Mouse (Mus musculus) mouse trophoblast stem cell (cell line): Measurements from ENCODE around the gene Meioc.
"Not testable (repeated sequence)": the region's sequence is repeated elsewhere in the genome, so short reads cannot be mapped to it uniquely, and the experiment has no call there.

ENCODE experiments used
- in situ Hi-C, 2 experiments: fragments of 300-500 bp; cut with MseI, MboI; formaldehyde crosslinking; loops; 2 replicates in 1 of 2; 3 replicates in 1 of 2; pipeline ENCODE4 v1.15.1; 2025

Gene Meioc

DNA sequence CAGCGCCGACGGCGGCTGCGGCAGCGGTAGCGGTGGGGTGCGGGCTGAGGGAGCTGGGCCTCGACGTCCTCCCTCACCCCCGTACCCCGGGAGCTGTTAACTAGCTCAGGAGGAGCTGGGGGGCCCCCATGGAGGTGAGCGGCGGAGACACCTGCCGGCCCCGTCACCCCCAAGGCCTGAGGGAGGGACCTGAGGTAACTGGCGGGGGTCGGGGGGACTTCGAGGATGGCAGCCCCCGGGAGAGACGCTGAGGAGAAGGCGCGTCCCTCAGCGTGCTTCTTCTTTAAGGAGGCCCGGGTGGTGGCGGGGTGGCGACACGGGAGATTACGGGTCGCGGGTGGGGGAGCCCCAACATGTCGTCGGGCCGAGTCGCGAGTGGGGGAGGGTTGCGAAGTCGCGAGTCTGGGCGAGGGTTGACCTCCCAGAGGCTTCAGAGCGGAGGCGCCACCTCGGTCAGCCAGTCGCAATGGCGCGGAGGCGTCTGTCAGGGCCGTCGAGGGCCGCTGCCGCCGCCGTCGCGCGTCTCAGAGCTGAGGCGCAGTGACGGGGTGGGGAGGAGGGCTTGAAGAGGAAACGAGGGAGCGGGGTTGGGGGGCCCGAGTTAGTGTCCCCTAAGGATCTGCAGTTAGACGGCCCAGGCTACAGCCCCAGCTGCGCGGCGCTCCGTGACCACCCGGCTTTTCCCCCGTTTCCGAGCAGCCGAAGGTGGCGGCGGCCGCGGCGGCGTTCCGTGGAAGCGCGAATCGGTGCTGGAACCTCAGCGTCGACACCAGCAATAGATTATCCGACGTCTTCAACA lies 2.3 kb downstream of the Meioc start:
- in situ Hi-C loops: no loop called here

DNA sequence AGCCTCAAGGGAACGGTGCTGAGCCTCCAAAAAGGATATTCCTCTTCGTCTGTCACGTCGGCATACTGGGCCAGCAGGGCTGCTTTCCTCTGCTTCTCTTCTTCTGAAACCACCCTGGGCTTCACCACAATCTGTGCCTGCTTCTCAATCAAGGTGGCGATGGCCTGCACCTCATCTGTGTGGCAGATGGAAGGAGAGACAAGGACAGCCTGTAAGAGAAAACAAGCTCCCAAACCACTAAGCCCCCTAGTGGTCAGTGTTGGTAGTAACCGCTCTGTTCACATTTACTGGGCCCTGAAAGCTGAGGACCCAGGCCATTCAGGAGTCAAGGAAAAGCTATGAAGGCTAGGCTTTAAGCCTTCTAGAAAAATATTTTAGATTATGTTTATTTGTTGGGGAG lies 26.6 kb downstream of the Meioc start:
- in situ Hi-C loops: no loop called here

DNA sequence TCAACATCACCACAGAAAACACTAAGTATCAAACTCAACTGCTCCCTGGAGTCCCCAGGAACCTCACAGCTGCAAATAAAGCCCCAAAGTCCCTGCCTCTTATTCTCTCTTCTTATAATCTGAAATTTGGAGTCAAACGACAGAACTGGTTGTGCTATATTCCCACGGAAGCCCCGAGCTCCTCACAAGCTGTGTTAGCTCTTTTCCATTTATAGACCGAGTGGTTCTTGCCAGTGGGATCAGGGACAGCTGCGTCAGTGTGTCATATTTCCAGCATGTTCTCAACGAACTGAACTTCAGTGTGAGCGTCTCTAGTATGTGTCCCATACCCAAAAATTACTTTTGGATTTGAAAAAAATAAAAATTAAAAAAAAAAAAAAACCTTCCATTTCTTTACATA lies 31.8 kb downstream of the Meioc start:
- in situ Hi-C loops: no loop called here

DNA sequence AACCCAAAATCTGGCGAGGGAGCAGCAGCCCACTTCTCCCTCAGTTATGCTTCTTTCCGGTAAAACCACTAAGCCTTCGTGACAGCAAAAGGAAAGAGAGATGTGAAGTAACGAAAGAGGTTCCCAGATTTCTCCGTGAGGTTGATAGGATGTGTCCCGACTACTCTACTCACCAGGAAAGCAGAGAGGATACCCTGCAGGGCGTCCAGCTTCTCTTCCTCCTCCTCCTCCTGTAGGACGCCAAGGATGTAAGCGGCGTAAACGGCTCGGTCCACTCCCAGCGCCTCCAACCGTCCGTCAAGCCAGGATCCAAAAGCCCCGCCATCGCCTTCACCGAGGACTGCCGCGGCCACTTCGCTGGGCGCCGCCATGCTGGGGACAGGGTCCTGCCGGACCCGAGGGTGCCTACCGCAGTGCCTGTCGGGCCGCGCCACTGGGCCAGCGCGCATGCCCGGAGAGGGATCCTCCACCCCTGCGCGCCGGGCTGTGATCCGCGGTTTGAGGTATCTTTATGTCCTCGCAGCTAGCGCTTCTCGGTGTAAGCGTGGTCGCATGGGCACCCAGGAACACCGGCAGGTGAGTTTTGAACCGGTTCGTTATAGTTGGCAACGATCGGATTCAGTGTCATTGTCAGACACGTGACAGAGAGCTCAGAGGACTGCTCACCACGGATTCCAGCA lies 34.0 kb downstream of the Meioc start, which contains the start of gene Ccdc43:
Gene Ccdc43, minus strand, starts transcription at position 445 of the 680 bp plus-strand sequence.
- in situ Hi-C loops: no loop called here

DNA sequence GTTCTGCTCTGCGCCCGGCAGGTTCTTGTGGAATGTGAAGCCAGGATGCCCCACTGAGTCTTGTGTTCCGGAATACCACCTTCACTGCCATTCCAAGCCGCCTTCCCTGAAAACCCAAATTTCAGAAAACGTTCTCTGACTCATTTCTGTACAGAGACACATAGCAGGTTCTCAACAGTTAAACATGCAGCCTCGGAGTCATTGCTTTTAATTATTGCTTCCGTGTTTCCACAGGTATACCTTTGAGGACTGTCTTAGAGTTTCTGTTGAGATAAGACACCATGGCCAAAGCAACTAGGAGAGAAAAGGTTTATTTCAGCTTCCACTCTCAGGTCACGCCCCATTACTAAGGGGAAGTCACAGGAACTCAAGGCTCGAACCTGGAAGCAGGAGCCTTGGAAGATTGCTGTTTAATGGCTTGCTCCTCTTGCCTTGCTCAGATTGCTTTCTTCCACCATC lies 34.5 kb downstream of the Meioc start:
- in situ Hi-C loops: no loop called here

DNA sequence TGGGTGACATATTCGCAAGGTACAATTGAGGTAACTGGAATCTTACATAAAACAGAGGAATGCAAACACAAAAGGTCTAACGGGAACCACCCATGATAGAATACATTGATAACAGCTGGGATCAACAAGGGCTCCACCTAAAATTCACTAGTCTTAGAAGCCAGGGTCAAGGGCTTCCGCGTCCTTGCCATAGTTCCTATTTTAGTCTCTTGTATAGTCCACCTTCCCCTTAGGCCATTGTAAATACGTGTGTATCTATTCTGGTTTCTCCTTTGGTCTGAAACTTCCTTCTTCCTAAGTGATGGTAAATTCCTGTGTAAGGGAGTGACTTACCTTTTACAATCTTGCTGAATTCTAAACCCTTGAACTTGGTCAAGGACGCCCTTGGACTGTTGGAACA lies 38.7 kb downstream of the Meioc start:
- in situ Hi-C loops: not testable (repeated sequence)

DNA sequence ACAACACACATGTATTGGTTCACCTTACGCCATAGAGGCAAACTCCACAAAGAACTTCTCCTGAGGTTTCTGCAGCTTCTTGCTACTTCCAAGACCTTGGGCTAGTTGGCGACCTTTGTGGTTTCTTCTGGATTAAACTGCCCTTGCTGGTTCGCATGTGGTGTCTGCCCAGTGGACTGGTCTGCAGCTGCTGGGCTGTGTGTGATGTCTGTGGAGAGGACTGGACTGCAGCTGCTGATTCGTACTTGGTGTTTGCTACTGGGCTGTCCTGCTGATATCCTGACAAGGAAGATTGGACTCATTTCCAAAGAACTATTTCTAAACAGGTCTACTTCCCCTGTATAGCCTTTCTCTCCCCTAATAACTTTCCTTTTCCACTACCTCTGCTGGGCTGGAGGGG lies 48.9 kb downstream of the Meioc start:
- in situ Hi-C loops: no loop called here

DNA sequence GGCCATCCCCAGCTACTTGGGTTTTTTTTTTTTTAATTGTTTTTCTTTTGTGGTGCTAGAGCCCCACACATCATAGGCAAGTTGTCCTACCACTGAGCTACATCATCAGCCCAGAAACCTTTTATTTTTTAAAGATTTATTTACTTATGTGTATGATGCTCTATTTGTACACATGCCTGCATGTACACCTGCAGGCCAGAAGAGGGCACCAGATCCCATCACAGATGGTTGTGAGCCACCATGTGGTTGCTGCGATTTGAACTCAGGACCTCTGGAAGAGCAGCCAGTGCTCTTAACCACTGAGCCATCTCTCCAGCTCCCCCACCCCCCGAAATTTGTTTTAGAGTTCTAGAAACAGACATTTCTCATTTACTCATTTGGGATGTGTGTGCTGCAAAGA lies 51.1 kb downstream of the Meioc start:
- in situ Hi-C loops: not testable (repeated sequence)

DNA sequence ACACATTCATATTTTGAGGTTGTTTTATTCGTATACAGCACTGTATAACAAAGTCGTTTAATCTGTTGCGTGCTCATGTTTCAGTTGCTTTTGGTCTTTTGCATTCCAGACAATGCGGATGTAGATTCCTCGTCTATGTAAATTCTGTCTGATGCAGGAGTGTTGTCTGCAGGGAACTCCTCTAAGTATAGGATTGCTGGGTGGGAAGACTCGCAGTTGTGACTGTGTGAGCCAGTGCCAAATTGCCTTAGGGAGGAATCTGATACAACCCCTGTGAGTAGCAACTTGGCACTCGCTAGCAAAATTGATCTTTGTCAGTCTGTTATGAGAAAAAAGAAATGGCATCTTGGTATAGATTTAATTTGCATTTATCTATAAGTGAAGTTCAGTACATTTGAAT lies 52.6 kb downstream of the Meioc start:
- in situ Hi-C loops: no loop called here

DNA sequence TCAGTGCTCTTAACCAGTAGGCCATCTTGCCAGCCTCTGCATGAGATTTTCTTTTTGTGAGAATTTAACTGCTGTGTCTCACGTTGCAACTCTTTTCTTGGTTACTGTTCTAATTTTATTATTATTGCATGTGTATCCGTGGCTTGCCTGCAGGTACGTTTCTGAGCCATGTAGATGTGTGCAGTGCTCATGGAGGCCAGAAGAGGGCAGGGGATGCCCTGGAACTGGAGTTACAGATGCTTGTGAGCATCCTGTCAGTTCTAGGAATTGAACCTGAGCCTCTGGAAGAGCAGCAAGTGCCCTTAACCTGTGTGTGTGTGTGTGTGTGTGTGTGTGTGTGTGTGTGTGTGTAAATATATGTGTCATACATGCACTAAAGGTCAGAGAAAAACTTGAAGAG lies 62.1 kb downstream of the Meioc start:
- in situ Hi-C loops: no loop called here

DNA sequence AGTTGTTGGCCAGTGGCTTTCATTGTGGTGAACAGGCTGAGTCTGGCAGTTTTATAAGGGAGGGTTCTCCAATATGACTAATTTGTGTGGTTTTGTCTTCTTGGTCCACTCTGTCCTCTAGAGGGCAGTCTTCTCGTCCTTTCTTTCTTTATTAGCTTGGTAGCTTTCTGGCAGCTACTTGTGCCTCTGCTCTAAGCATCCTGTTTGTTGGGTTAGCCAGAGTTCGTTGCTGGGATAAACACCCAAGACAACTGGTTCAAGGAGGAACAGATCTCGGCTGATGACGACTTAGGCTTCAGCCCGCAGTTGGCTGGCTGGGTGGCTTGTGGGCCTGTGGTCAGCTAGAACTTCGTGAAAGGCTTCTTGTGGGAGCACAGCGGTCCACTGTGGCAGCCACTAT lies 65.1 kb downstream of the Meioc start:
- in situ Hi-C loops: no loop called here

DNA sequence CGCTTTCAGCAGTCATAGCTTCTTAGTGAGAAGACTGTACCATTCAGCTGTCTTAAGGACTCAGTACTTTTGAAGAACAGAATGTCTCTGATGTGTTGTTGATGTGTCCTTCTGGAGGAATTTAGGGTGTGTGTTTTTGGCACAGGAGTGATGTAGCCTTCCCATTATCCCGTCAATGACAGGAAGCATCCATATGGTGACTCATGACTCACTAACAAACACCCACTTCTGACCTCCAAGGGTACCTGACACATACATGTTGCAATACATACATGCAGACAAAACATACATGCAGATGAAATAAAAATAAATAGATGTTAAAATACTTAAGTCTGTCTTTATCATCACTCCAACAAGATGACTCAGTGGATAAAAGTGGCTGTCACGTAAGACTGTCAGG lies 66.3 kb downstream of the Meioc start:
- in situ Hi-C loops: no loop called here

DNA sequence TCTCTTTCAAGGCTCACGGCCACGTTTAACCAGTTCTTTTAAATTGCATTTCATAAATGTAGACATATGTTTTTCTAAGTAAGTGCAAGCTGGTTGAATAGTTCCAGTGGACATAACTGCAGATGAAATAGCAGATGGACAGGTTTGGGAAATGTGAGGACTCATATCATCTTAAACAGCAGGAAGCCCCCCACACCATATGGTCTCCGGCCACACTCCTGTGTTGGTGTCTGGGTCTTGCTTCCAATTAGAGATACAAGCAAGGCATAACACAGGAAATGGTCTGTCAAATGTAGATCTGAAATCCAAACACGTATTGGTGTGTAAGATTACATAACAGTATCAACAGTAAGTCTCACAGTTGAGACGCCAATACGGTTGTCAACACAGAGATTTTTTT lies 67.8 kb downstream of the Meioc start:
- in situ Hi-C loops: no loop called here
